Mouse (Mus musculus) midbrain, postnatal 0 days (tissue): ENCODE measurements around the gene Cachd1. TPM values are rescaled to one million over a fixed set of nuclear protein-coding genes. Genes with fewer than 3 reads are reported as not detected.

ENCODE experiments used
- ATAC-seq: fragments of 200-750 bp; cut with Nextera tagmentation; 2 replicates; pipeline ENCODE4 v1.8.0; 2017; ENCODE audit warnings: moderate number of reproducible peaks, mild to moderate bottlenecking, moderate TSS enrichment, moderate library complexity; ENCODE audit not compliant: low FRiP score
- DNase-seq: peaks from one replicate; pipeline ENCODE4 v3.0.0-alpha.2; 2015; ENCODE audit warnings: low spot score
- H3K27ac ChIP-seq: fragments of 300-500 bp; sonication (generic); 2 replicates; pipeline ENCODE4 v1.5.1; 2014; ENCODE audit warnings: low read depth, mild to moderate bottlenecking, low read length, mixed read lengths
- H3K27me3 ChIP-seq: fragments of 300-500 bp; sonication (generic); 2 replicates; pipeline ENCODE4 v1.6.1; 2014; ENCODE audit warnings: low read length, control low read depth, mixed read lengths; ENCODE audit not compliant: insufficient read depth
- H3K36me3 ChIP-seq: fragments of 300-500 bp; sonication (generic); 2 replicates; pipeline ENCODE4 v1.6.1; 2014; ENCODE audit warnings: low read length, control low read depth, mixed read lengths; ENCODE audit not compliant: insufficient read depth
- H3K4me1 ChIP-seq: fragments of 300-500 bp; sonication (generic); 2 replicates; pipeline ENCODE4 v1.6.1; 2014; ENCODE audit warnings: mild to moderate bottlenecking, control low read depth, antibody characterized with exemption, low read length, mixed read lengths; ENCODE audit not compliant: insufficient read depth
- H3K4me2 ChIP-seq: fragments of 300-500 bp; sonication (generic); 2 replicates; pipeline ENCODE4 v1.6.1; 2014; ENCODE audit warnings: low read depth, mild to moderate bottlenecking, low read length, mixed read lengths; ENCODE audit not compliant: poor library complexity, severe bottlenecking
- H3K4me3 ChIP-seq: fragments of 300-500 bp; sonication (generic); 2 replicates; pipeline ENCODE4 v1.5.1; 2014; ENCODE audit warnings: low read depth, mild to moderate bottlenecking, low read length, moderate library complexity
- H3K9ac ChIP-seq: fragments of 300-500 bp; sonication (generic); replicated peaks from 2 replicates; pipeline ENCODE4 v1.6.1; 2014; ENCODE audit warnings: mild to moderate bottlenecking, low read length, moderate library complexity, mixed read lengths; ENCODE audit not compliant: poor library complexity, severe bottlenecking
- H3K9me3 ChIP-seq: fragments of 300-500 bp; sonication (generic); 2 replicates; pipeline ENCODE4 v1.6.1; 2016; ENCODE audit warnings: low read length, control low read depth
- CTCF ChIP-seq: IDR thresholded peaks from 2 replicates; pipeline ENCODE4 v1.5.1; 2016; ENCODE audit warnings: antibody characterized with exemption, mild to moderate bottlenecking
- WGBS: fragments of 180-500 bp; shearing (Covaris S2); extraction: QIAGEN DNeasy Blood & Tissue Kit; methylation state at CpG from one replicate; pipeline ENCODE4 v1.1.7; 2014; 5-methylcytosine and 5-hydroxymethylcytosine counted together
- polyA plus RNA-seq: library from polyadenylated mRNA; unstranded; fragments of >200 nt; fragmentation: Nextera tagmentation; extraction: Ambion mirVana; gene quantifications from 2 replicates; pipeline ENCODE4 v1.2.1, GENCODE M21; 2015
- total RNA-seq: library from RNA; depleted of rRNA; stranded (reverse); fragments of >200 nt; gene quantifications from 2 replicates; pipeline ENCODE4 v1.2.3, GENCODE M21; 2014

The Cachd1 gene
- total and polyA plus RNA-seq, 2 experiments from 2014 or later = 26.5 to 52.2 TPM

- no peak for TF ChIP-seq CTCF
- Histone ChIP-seq H3K4me2 (no peak overlapping the region), H3K27me3 (no peaks in the 10 kb centered on the region), H3K4me3 (no peak overlapping the region), H3K9me3 (0 out of 2 replicates have a peak, but pooled peaks cover 3% of the 10 kb centered on the region), H3K36me3 (no peaks in the 10 kb centered on the region), H3K27ac (no peak overlapping the region), H3K4me1 (no peaks in the 10 kb centered on the region), H3K9ac (no peak overlapping the region)
- DNase-seq = no peak
- WGBS = 72% methylated on average over 5 of the region's 5 CpGs
- ATAC-seq = no peak
Observed at GRCm38 (mm10) chr4:101026566-101026965, 250.1 kb downstream of the Cachd1 start.

DNA sequence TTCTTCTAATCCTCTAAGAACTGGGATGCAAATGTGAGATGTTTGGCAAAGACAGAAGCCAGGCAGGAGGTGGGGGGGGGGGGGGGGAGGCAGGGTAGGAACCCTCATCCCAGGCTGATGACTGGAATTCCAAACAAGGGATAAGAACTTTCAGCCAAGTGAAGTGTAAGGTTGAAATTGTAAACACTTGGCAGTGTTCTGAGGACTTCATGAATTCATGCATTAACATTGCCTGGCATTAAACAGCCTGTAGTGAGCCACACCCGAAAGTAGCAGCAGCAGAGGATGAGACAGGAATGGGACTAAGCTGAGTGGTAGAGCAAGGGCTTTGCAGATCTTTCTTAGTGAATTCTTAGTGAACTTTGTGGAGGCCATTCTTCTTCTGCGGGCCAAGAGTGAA, 250.5 kb downstream of the Cachd1 start:
- whole genome bisulfite sequencing = 67% methylated on average over 2 of the region's 2 CpGs
- H3K4me2 ChIP-seq = no peak overlapping the region
- H3K27me3 ChIP-seq = no peaks in the 10 kb centered on the region
- no peak overlapping the region for H3K27ac ChIP-seq
- H3K36me3 ChIP-seq = no peaks in the 10 kb centered on the region
- no peak for TF ChIP-seq CTCF
- no peak overlapping the region for H3K4me3 ChIP-seq
- ATAC-seq (no peak), DNase-seq (no peak)
- no peaks in the 10 kb centered on the region for H3K4me1 ChIP-seq
- no peak overlapping the region for H3K9ac ChIP-seq
- H3K9me3 ChIP-seq = 0 out of 2 replicates have a peak, but pooled peaks cover 3% of the 10 kb centered on the region

GRCm38 (mm10) chr4:101027852-101028411, 251.5 kb downstream of the Cachd1 start:
- Histone ChIP-seq H3K36me3 (no peaks in the 10 kb centered on the region), H3K27ac (no peak overlapping the region), H3K4me2 (no peak overlapping the region), H3K4me3 (no peak overlapping the region), H3K27me3 (no peaks in the 10 kb centered on the region), H3K4me1 (no peaks in the 10 kb centered on the region), H3K9me3 (0 out of 2 replicates have a peak, but pooled peaks cover 3% of the 10 kb centered on the region), H3K9ac (no peak overlapping the region)
- no peak for TF ChIP-seq CTCF
- DNase-seq (no peak), ATAC-seq (no peak)
- WGBS = 93% methylated on average over 9 of the region's 9 CpGs

DNA sequence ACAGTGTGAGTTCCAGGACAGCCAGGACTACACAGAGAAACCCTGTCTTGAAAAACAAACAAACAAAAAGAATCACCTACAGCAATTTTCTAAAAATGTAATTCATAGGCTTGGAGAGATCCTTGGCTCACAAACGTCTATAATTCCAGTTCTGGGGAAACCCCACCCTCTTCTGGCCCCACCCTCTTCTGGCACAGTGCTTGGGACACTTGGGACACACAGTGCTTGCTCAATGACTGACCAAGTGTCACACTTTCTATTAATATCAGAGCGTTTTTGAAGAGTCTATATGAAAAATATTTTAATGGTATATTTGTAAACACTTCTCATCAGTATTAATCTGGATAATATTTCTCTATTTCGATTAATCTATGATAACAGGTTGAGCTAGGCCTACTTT, 256.6 kb downstream of the Cachd1 start:
- Histone ChIP-seq H3K9ac (no peak overlapping the region), H3K27ac (no peak overlapping the region), H3K4me3 (no peak overlapping the region), H3K27me3 (no peaks in the 10 kb centered on the region), H3K9me3 (no peaks in the 10 kb centered on the region), H3K4me2 (no peak overlapping the region), H3K4me1 (no peaks in the 10 kb centered on the region), H3K36me3 (no peaks in the 10 kb centered on the region)
- ATAC-seq = no peak
- TF ChIP-seq CTCF = no peak
- no peak for DNase-seq
- 72% methylated on average over 3 of the region's 3 CpGs for WGBS

DNA sequence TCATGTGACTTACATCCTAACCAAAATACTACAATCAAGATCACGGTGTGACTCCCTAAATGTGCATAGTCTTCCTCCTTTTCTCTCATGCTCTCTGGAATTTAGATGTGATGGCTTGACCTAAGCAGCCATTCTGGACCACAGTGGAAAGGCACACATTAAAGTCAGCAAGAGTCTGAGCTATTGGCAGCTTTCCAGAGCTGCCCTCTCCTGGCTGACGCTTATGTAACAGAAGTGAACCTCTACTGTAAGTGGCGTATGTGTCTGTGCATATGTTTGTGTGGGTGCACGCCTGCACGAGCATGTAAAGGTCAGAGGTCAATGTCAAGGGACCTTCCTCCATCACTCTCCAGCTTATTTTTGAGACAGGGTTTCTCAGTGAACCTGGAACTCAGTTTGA, 258.7 kb downstream of the Cachd1 start:
- H3K4me2 ChIP-seq = no peak overlapping the region
- peak; percentile 6 for DNase-seq
- TF ChIP-seq CTCF = no peak
- H3K9ac ChIP-seq = no peak overlapping the region
- H3K36me3 ChIP-seq = no peaks in the 10 kb centered on the region
- 85% methylated on average over 5 of the region's 5 CpGs for WGBS
- no peak for ATAC-seq
- no peak overlapping the region for H3K27ac ChIP-seq
- no peak overlapping the region for H3K4me3 ChIP-seq
- no peaks in the 10 kb centered on the region for H3K4me1 ChIP-seq
- no peaks in the 10 kb centered on the region for H3K9me3 ChIP-seq
- no peaks in the 10 kb centered on the region for H3K27me3 ChIP-seq

- no peaks in the 10 kb centered on the region for H3K9me3 ChIP-seq
- no peaks in the 10 kb centered on the region for H3K4me1 ChIP-seq
- TF ChIP-seq CTCF = no peak
- H3K9ac ChIP-seq = no peak overlapping the region
- H3K36me3 ChIP-seq = no peaks in the 10 kb centered on the region
- no peak overlapping the region for H3K27ac ChIP-seq
- H3K4me2 ChIP-seq = no peak overlapping the region
- DNase-seq (no peak), ATAC-seq (no peak)
- 46% methylated on average over 7 of the region's 7 CpGs for WGBS
- no peaks in the 10 kb centered on the region for H3K27me3 ChIP-seq
- H3K4me3 ChIP-seq = no peak overlapping the region
Observed at GRCm38 (mm10) chr4:101037156-101037555, 260.7 kb downstream of the Cachd1 start.
